Mouse (Mus musculus): ENCODE measurements around the gene Nip7.

- TF ChIP-seq CTCF (IDR thresholded peaks at IDR 0.05; ENCODE audit: low read depth) (no peak), EP300 (IDR thresholded peaks at IDR 0.05; ENCODE audit: low read depth) (no peak)
Measured at GRCm38 (mm10) chr8:107046976-107047375, 9.7 kb upstream of the Nip7 start.
